Mouse (Mus musculus) hindlimb bud, embryonic 11.5 days (tissue): ENCODE results near the gene Folr2.

Experiments
- DNase-seq: peaks from one replicate; pipeline ENCODE4 v3.0.0-alpha.2; 2012; ENCODE audit warnings: low read depth, low spot score; ENCODE audit errors: extremely low spot score

Gene Folr2

GRCm38 (mm10) chr7:101867482-101867881 is 10.5 kb upstream of the Folr2 start:
- DNase-seq, result no peak

DNA sequence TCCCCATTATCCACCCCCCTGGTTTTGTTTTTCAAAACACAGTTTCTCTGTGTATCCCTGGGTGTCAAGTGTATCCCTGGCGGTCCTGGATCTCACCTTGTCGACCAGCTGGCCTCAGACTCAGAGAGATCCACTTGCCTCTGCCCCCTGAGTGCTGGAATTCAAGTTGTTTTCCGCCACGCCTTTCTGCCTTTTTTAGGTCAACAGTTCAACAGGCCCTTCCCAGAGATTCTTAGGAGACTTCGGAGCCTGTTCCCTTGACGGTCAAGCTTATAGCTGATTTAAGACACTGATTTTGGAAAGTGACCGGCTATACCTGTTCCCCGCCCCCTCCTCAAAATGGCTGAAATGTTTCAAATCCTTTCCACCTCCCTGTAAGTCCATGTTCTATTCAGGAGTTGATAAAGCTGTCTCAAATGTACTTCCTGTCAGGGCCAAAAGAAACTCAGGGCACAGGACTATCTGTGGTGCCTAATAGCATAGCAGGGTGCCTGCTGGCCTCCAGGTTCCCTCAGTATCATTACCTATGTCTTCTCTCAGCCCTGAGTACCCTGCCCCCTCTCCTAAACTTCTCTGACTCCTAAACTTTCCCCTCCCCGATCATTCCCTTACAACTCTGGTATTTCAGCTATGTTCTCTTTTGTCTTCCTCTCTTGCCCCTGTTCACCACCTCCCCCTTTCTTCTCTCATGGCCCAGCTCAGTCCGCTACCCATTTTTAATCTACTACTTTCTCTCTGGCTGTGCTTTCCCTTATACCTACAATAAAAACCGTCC is 9.7 kb upstream of the Folr2 start:
- no peak for DNase-seq

GRCm38 (mm10) chr7:101863415-101863814 is 6.4 kb upstream of the Folr2 start, which contains the start of gene Anapc15:
TSS of gene Anapc15 (plus strand) at chr7:101863715.
- no peak for DNase-seq

DNA sequence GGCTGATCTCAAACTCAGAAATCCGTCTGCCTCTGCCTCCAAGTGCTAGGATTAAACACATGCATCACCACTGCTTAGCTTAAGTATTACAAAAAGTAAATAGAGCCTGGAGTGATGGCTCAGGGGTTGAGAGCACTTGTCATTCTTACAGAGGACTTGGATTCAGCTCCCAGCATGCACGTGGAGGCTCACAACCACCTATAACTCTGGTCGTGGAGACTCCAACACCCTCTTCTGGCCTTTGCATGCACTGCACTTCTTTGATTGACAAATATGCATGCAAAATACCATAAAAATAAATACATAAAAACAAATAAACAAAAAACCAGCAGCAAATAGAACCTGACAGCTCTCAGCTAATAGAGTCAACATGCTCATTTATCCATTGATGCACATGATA is 5.3 kb upstream of the Folr2 start:
- no peak for DNase-seq

DNA sequence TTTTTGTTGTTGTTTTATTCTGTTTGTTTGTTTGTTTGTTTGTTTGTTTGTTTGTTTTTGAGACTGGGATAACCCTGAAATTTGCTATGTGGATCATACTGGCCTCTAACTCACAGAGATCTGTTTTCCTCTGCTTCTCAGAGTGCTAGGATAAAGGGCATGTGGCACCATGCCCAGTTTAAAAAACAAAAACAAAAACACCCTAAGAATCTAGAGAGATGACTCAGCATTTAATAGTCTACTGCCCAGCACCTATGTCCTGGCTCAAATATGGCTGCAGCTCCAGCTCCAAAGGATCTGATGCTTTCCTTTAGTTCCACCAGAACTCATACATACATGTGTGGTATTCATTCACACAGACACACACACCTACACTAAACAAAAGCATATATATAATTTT is 4.0 kb upstream of the Folr2 start:
- DNase-seq, result no peak

GRCm38 (mm10) chr7:101858362-101858761 is 1.4 kb upstream of the Folr2 start:
- no peak for DNase-seq

GRCm38 (mm10) chr7:101853816-101854215 is 3.2 kb downstream of the Folr2 start:
- no peak for DNase-seq

GRCm38 (mm10) chr7:101852846-101853245 is 4.1 kb downstream of the Folr2 start:
- DNase-seq, result no peak

DNA sequence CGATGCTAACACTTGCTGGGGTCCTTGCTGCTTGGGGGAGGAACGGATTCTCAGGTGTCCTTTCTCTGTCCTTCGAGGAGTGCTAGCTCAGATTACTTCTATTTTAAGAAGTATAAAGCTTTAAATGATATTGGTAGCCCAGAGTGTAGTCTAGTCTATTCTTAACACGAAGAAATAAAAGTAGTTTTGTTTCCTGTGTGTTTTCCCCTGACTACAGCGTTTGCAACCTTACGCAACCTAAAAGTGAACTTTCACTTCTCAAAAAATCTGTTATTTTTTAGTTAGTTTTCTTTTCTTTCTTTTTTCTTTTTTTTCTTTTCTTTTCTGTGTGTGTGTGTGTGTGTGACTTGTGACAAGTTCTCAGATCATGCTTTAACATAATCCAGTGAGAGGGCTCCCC is 5.3 kb downstream of the Folr2 start:
- no peak for DNase-seq

- no peak for DNase-seq
Measured at GRCm38 (mm10) chr7:101847934-101848333, 9.1 kb downstream of the Folr2 start.

DNA sequence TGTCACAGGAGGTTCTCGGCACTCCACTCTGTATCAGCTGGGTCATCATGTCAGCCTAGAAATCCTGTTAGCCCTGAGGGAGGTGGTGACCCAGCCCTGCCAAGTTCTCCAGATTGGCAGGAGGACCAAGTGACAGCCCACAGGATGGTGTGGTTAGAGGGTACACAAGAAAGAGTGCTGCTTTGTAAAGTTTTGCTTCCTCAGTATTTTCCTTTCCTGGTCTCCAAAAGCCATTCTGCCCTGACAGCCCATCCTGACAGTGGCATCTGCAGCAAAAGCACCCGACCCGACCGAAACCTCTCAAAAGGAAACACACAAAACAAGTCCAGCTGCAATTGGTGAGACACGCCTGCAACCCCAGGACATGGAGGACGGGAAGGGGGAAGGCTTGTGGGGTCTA is 12.8 kb downstream of the Folr2 start:
- no peak for DNase-seq

DNA sequence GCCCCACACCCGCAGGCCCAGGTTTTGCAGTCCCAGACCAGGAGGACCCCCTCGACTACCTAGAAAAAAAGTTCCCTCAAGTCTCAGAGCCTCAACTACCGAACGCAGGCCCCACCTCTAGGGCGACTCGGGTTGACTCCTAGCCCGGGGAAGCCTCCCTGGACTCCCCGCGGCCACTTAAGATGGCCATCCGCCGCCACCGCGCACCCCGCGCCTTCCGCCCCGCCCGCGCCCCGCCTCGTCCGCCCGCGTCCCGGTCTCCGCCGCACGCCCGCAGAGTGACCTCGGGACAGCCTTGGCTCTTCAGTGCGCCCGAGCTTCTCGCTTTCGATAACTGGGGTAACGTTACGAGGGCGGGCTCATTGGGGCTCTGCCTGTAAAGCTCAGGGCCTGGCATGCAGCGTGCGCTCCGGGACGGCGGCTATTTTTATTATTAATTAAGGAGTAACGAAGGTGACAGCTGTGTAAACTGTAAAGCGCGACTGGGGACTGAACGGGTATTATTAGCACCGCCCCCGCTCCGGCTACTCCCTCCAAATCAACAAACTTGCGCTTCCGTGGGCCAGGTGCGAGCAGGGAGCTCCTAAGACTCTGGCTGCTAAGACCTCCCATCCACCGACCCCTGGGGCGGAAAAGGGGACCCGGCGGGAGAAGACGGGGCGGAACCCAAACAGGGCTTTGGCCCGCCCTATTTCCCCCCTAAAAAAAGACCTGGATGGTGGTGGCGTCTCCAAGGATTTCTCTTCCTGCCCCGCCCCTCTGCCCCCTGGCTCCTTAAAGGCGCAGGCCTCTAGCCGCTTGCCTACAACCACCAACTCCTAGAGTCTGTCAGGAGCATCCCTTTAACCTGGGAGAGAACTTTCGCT is 19.2 kb downstream of the Folr2 start, which contains the start of gene Inppl1:
Inppl1 (minus strand) TSS at position 624 of the 866 bp plus-strand sequence.
- DNase-seq, result peak; percentile 58

DNA sequence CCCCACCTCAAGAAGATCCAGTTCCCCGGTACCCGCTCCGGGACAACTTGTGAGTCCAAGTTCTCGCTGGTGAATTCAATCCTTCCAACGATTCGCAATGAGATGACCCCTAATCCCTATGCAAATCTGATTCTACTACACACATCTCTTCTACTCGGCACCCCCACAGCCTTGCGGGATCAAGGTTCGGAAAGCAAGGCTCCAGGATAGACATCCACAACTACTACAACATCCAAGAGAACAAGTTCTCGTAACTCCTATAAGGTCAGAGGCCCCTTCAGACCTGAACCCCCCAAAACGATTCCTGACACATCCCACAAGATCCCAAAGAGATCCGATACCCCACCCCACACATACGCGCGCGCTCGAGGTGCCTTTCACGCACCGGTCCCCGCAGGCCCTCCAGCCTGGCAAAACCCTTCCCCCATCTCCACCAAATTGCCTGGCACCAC is 19.8 kb downstream of the Folr2 start:
- no peak for DNase-seq

- DNase-seq, result no peak
Measured at GRCm38 (mm10) chr7:101836271-101837153, 20.5 kb downstream of the Folr2 start.

GRCm38 (mm10) chr7:101835457-101836109 is 21.4 kb downstream of the Folr2 start:
- no peak for DNase-seq

DNA sequence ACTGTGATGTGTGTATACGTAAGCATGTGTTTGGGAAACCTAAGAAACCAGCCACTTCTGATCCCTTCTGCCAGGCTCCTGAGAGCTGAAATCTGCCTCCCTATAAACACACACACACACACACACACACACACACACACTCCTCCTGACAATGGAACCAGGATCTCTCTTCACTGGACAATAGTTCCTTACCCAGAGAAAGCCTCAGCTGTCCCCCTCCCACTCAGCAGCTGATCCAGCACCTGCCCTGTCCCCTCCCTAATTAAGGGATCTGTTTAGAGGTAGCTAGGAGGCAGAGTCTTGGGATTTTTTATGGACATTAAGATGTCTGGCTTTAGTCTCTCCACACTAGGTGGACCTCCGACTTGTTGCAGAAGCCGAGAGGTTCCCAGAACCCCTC is 22.1 kb downstream of the Folr2 start:
- DNase-seq, result no peak

DNA sequence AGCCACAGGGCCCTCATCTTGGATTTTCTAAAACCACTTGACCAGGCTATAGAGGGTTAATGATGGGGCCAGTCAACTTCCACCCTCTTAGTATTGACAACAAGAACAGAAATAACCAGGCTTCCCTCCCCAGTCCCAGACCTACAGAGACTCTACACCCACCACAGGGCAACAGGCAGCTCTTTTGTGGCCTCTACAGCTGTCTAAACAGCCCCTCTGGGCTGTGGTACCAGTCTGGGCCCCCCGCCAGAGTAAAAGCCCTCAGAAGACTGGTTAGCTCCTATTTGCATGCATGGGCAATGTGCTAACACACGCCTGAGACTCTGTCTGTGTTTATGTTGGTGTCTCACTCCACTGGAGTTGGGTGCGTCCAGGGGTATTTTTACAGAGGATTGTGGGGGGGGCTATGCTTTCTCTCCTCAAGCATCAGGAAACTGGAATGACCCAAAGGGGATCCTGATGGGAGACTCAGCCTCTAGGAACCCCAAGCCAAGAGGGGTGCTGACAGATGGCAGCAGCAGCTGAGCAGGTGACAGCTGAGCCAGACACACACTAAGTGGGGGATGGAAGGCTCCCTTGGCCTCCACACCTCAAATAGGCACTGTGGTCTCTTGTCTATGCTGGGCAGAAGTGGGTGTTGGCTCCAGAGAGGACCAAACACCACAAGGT is 22.9 kb downstream of the Folr2 start:
- DNase-seq, result no peak

DNA sequence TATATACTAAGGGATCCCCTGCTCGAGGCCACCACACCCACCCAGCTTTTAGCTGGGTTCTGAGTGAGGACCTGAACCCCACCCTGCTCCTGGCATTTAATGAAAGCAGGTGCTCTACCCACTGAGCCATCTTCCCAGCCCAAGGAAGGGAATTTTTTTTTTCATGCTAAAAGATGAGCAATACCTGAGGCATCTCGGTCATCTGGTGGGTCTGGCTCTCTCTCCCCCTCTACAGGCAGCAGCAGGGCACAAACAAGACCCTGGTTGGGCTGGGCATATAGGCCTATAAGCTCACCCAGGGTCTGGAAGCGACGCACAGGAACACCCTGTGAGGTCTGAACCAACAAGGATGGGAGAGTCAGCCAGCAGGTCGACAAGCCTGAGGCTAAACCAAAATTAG is 23.6 kb downstream of the Folr2 start:
- DNase-seq, result no peak

DNA sequence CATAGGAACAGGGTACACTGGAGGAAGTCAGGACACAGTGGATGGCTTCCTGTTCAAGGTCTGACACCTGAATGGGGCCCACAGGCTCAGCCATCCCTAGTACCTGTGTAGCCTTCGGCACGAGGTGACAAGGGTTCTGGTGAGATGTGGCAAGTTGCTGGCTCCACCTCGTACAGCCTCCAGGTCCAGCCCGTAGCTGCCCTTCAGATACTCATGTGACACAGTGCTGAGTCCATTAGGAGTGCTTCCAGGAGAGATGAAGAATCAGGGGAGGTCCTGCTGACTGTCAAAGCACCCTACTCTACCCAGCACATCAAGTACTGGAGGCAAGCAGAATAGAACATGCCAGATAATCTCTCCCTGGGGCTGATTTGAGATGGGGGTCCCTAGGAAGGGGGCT is 24.6 kb downstream of the Folr2 start:
- DNase-seq, result no peak

- no peak for DNase-seq
Measured at GRCm38 (mm10) chr7:101831437-101831836, 25.6 kb downstream of the Folr2 start.
